Mouse (Mus musculus): Measurements from ENCODE around the gene Atp6v0a2. TPM values are rescaled to one million over a fixed set of nuclear protein-coding genes. Genes with fewer than 3 reads are reported as not detected.

The Atp6v0a2 gene
- polyA plus RNA-seq, 1 experiment from 2014 or later: 29.2 TPM

- H3K9me3 ChIP-seq (ENCODE audit: control insufficient read depth, low read length): no peaks in the 10 kb centered on the region
- ATAC-seq (ENCODE audit: low FRiP score, low TSS enrichment): no peak
- H3K4me1 ChIP-seq (replicated peaks; ENCODE audit: control insufficient read depth, insufficient read depth): 0 out of 2 replicates have a peak, but pooled peaks cover 2% of the 10 kb centered on the region
- H3K27ac ChIP-seq (replicated peaks): no peak overlapping the region
- no peak overlapping the region for H3K4me3 ChIP-seq (ENCODE audit: low read depth, low read length)
- no peaks in the 10 kb centered on the region for H3K36me3 ChIP-seq (ENCODE audit: control insufficient read depth, insufficient read depth, low read length)
- H3K9ac ChIP-seq (ENCODE audit: low read length): no peak overlapping the region
- H3K27me3 ChIP-seq (ENCODE audit: control insufficient read depth, insufficient read depth, low read length): no peaks in the 10 kb centered on the region
- 76% methylated on average over 5 of the region's 5 CpGs for WGBS
- DNase-seq (ENCODE audit: low spot score): peak; percentile 63
- TF ChIP-seq CTCF (IDR thresholded peaks at IDR 0.05; ENCODE audit: low read depth) (peak; percentile 78), EP300 (optimal IDR thresholded peaks at IDR 0.05) (no peak)
- no peak overlapping the region for H3K4me2 ChIP-seq (replicated peaks; ENCODE audit: low read depth)
Measured at GRCm38 (mm10) chr5:124602349-124602748, 26.0 kb upstream of the Atp6v0a2 start.

- Histone ChIP-seq H3K9ac (ENCODE audit: low read length) (no peak overlapping the region), H3K27ac (replicated peaks) (no peak overlapping the region), H3K27me3 (ENCODE audit: control insufficient read depth, insufficient read depth, low read length) (no peaks in the 10 kb centered on the region), H3K4me1 (replicated peaks; ENCODE audit: control insufficient read depth, insufficient read depth) (no peaks in the 10 kb centered on the region), H3K9me3 (ENCODE audit: control insufficient read depth, low read length) (no peaks in the 10 kb centered on the region), H3K4me2 (replicated peaks; ENCODE audit: low read depth) (no peak overlapping the region), H3K4me3 (ENCODE audit: low read depth, low read length) (no peak overlapping the region), H3K36me3 (ENCODE audit: control insufficient read depth, insufficient read depth, low read length) (no peaks in the 10 kb centered on the region)
- WGBS: 81% methylated on average over 4 of the region's 4 CpGs
- no peak for TF ChIP-seq CTCF (IDR thresholded peaks at IDR 0.05; ENCODE audit: low read depth)
- no peak for TF ChIP-seq EP300 (optimal IDR thresholded peaks at IDR 0.05)
- DNase-seq (ENCODE audit: low spot score) (no peak), ATAC-seq (ENCODE audit: low FRiP score, low TSS enrichment) (no peak)
Measured at GRCm38 (mm10) chr5:124604296-124604695, 24.1 kb upstream of the Atp6v0a2 start.

- no peak overlapping the region for H3K27ac ChIP-seq (replicated peaks)
- DNase-seq (ENCODE audit: low spot score) (no peak), ATAC-seq (ENCODE audit: low FRiP score, low TSS enrichment) (no peak)
- WGBS: 73% methylated on average over 17 of the region's 17 CpGs
- H3K4me1 ChIP-seq (replicated peaks; ENCODE audit: control insufficient read depth, insufficient read depth): no peaks in the 10 kb centered on the region
- TF ChIP-seq EP300 (optimal IDR thresholded peaks at IDR 0.05) (no peak), CTCF (IDR thresholded peaks at IDR 0.05; ENCODE audit: low read depth) (no peak)
- H3K27me3 ChIP-seq (ENCODE audit: control insufficient read depth, insufficient read depth, low read length): no peaks in the 10 kb centered on the region
- no peak overlapping the region for H3K9ac ChIP-seq (ENCODE audit: low read length)
- no peaks in the 10 kb centered on the region for H3K9me3 ChIP-seq (ENCODE audit: control insufficient read depth, low read length)
- no peaks in the 10 kb centered on the region for H3K36me3 ChIP-seq (ENCODE audit: control insufficient read depth, insufficient read depth, low read length)
- H3K4me2 ChIP-seq (replicated peaks; ENCODE audit: low read depth): no peak overlapping the region
- H3K4me3 ChIP-seq (ENCODE audit: low read depth, low read length): no peak overlapping the region
Measured at GRCm38 (mm10) chr5:124605041-124605622, 23.2 kb upstream of the Atp6v0a2 start.

- DNase-seq (ENCODE audit: low spot score) (no peak), ATAC-seq (ENCODE audit: low FRiP score, low TSS enrichment) (no peak)
- Histone ChIP-seq H3K27me3 (ENCODE audit: control insufficient read depth, insufficient read depth, low read length) (no peaks in the 10 kb centered on the region), H3K4me1 (replicated peaks; ENCODE audit: control insufficient read depth, insufficient read depth) (no peaks in the 10 kb centered on the region), H3K9me3 (ENCODE audit: control insufficient read depth, low read length) (no peaks in the 10 kb centered on the region), H3K36me3 (ENCODE audit: control insufficient read depth, insufficient read depth, low read length) (no peaks in the 10 kb centered on the region), H3K4me2 (replicated peaks; ENCODE audit: low read depth) (no peak overlapping the region), H3K9ac (ENCODE audit: low read length) (no peak overlapping the region), H3K4me3 (ENCODE audit: low read depth, low read length) (no peak overlapping the region), H3K27ac (replicated peaks) (no peak overlapping the region)
- peak; percentile 44 for TF ChIP-seq CTCF (IDR thresholded peaks at IDR 0.05; ENCODE audit: low read depth)
- no peak for TF ChIP-seq EP300 (optimal IDR thresholded peaks at IDR 0.05)
- WGBS: 80% methylated on average over 10 of the region's 10 CpGs
Measured at GRCm38 (mm10) chr5:124610965-124611364, 17.4 kb upstream of the Atp6v0a2 start.

- DNase-seq (ENCODE audit: low spot score) (no peak), ATAC-seq (ENCODE audit: low FRiP score, low TSS enrichment) (peak; percentile 51; the same call in 1 of the 2 replicates)
- no peaks in the 10 kb centered on the region for H3K4me1 ChIP-seq (replicated peaks; ENCODE audit: control insufficient read depth, insufficient read depth)
- H3K4me3 ChIP-seq (ENCODE audit: low read depth, low read length): no peak overlapping the region
- H3K9ac ChIP-seq (ENCODE audit: low read length): no peak overlapping the region
- H3K4me2 ChIP-seq (replicated peaks; ENCODE audit: low read depth): no peak overlapping the region
- 84% methylated on average over 11 of the region's 11 CpGs for WGBS
- no peaks in the 10 kb centered on the region for H3K36me3 ChIP-seq (ENCODE audit: control insufficient read depth, insufficient read depth, low read length)
- H3K9me3 ChIP-seq (ENCODE audit: control insufficient read depth, low read length): no peaks in the 10 kb centered on the region
- 0 out of 2 replicates have a peak overlapping the region, but pooled peaks have one; percentile 8 for H3K27ac ChIP-seq (replicated peaks)
- no peaks in the 10 kb centered on the region for H3K27me3 ChIP-seq (ENCODE audit: control insufficient read depth, insufficient read depth, low read length)
- no peak for TF ChIP-seq CTCF (IDR thresholded peaks at IDR 0.05; ENCODE audit: low read depth)
- TF ChIP-seq EP300 (optimal IDR thresholded peaks at IDR 0.05): no peak
Measured at GRCm38 (mm10) chr5:124614709-124615108, 13.7 kb upstream of the Atp6v0a2 start.

- Histone ChIP-seq H3K4me2 (replicated peaks; ENCODE audit: low read depth) (no peak overlapping the region), H3K27me3 (ENCODE audit: control insufficient read depth, insufficient read depth, low read length) (no peaks in the 10 kb centered on the region)
Measured at GRCm38 (mm10) chr5:124618711-124619110, 9.7 kb upstream of the Atp6v0a2 start.

More at GRCm38 (mm10) chr5:124618711-124619110, 9.7 kb upstream of the Atp6v0a2 start:
- no peaks in the 10 kb centered on the region for H3K9me3 ChIP-seq (ENCODE audit: control insufficient read depth, low read length)
- no peak overlapping the region for H3K9ac ChIP-seq (ENCODE audit: low read length)
- H3K27ac ChIP-seq (replicated peaks): no peak overlapping the region
- TF ChIP-seq EP300 (optimal IDR thresholded peaks at IDR 0.05): no peak
- no peak for TF ChIP-seq CTCF (IDR thresholded peaks at IDR 0.05; ENCODE audit: low read depth)
- no peak for DNase-seq (ENCODE audit: low spot score)
- no peaks in the 10 kb centered on the region for H3K36me3 ChIP-seq (ENCODE audit: control insufficient read depth, insufficient read depth, low read length)
- H3K4me3 ChIP-seq (ENCODE audit: low read depth, low read length): no peak overlapping the region
- ATAC-seq (ENCODE audit: low FRiP score, low TSS enrichment): no peak
- WGBS: 81% methylated on average over 10 of the region's 10 CpGs
- H3K4me1 ChIP-seq (replicated peaks; ENCODE audit: control insufficient read depth, insufficient read depth): no peaks in the 10 kb centered on the region
